In genomic region chr2:178636901-178637300, GRCm38 (mm10) we compare ENCODE assay signal across 19 mouse cellular contexts.
"Had no signal": no experiment of that assay in that cellular context is flagged by ENCODE, and none has a peak within 500 bp of the region (broad histone marks: within the 10 kb centered on the region; RNA-seq: fewer than 3 reads in every experiment).

No protein-coding gene starts in this region.

- H3K4me2 ChIP-seq: intestine, embryonic 15.5 days; limb, embryonic 12.5 days; limb, embryonic 15.5 days; liver, embryonic 13.5 days; midbrain, embryonic 12.5 days; midbrain, embryonic 15.5 days; neural tube, embryonic 12.5 days; neural tube, embryonic 15.5 days had no signal

- H3K9ac ChIP-seq: intestine, embryonic 15.5 days; limb, embryonic 12.5 days; limb, embryonic 15.5 days; liver, embryonic 13.5 days; midbrain, embryonic 12.5 days; midbrain, embryonic 15.5 days; neural tube, embryonic 12.5 days; neural tube, embryonic 15.5 days had no signal

- H3K36me3 ChIP-seq: intestine, embryonic 15.5 days; limb, embryonic 12.5 days; limb, embryonic 15.5 days; liver, embryonic 13.5 days; midbrain, embryonic 12.5 days; midbrain, embryonic 15.5 days; neural tube, embryonic 12.5 days; neural tube, embryonic 15.5 days had no signal

- H3K4me1 ChIP-seq: liver, embryonic 13.5 days had no signal

- H3K9me3 ChIP-seq: intestine, embryonic 15.5 days; limb, embryonic 12.5 days; limb, embryonic 15.5 days; liver, embryonic 13.5 days; midbrain, embryonic 12.5 days; midbrain, embryonic 15.5 days; neural tube, embryonic 12.5 days; neural tube, embryonic 15.5 days had no signal

- DNase-seq: left cerebral cortex, postnatal 4 days; liver, embryonic 13.5 days; lung, adult 2 months; right cerebral cortex, adult 18-20 months; right cerebral cortex, postnatal 14 days; right cerebral cortex, postnatal 4 days; thymus, adult 2 months; thymus, postnatal 14 days; thymus, postnatal 4 days had no signal

- H3K27me3 ChIP-seq: intestine, embryonic 15.5 days; limb, embryonic 12.5 days; limb, embryonic 15.5 days; liver, embryonic 13.5 days; midbrain, embryonic 15.5 days; neural tube, embryonic 12.5 days; neural tube, embryonic 15.5 days had no signal

- H3K27ac ChIP-seq: intestine, embryonic 15.5 days; kidney, postnatal 0 days; limb, embryonic 12.5 days; limb, embryonic 15.5 days; liver, embryonic 13.5 days; midbrain, embryonic 12.5 days; midbrain, embryonic 15.5 days; neural tube, embryonic 12.5 days; neural tube, embryonic 15.5 days; stomach, postnatal 0 days had no signal

- H3K4me3 ChIP-seq: intestine, embryonic 15.5 days; limb, embryonic 12.5 days; limb, embryonic 15.5 days; liver, embryonic 13.5 days; midbrain, embryonic 12.5 days; midbrain, embryonic 15.5 days; neural tube, embryonic 12.5 days; neural tube, embryonic 15.5 days had no signal

- ATAC-seq: hindbrain, embryonic 16.5 days; intestine, embryonic 15.5 days; midbrain, embryonic 15.5 days had no signal
